Mouse (Mus musculus): ENCODE measurements around the gene Slc26a1. TPM values are rescaled to one million over a fixed set of nuclear protein-coding genes. Genes with fewer than 3 reads are reported as not detected.

Slc26a1 gene
- total RNA-seq, 2 experiments from 2014 or later: not detected

DNA sequence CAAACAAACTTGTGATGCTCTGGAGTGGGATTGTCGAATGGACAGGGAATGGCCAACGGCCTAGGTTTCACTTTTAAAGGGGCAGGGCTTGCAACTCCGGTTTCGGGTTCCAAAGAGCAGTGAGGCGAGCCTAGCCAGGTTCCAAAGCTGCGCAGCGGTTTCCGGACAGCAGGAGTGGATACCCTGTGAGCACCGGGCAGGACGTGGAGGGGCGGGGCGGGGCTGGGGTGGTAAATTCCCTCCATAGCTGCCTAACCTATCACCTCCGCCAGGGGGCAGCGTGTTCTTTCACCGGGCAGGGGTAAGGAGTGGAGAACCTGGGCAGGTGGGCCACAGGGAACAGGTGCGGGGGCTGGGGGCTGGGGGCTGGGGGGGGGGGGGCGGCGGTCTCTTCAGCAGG, 16.9 kb upstream of the Slc26a1 start, which contains the start of gene Fgfrl1:
TSS of gene Fgfrl1 (plus strand) at position 112 of the 400 bp plus-strand sequence.
- DNase-seq: peak; percentile 70 to 73
- intact Hi-C loops (cut with DNase I): loop anchor here (2.0 kb wide), 1 partner anchor 35 kb away; no protein-coding TSS in a partner anchor

DNA sequence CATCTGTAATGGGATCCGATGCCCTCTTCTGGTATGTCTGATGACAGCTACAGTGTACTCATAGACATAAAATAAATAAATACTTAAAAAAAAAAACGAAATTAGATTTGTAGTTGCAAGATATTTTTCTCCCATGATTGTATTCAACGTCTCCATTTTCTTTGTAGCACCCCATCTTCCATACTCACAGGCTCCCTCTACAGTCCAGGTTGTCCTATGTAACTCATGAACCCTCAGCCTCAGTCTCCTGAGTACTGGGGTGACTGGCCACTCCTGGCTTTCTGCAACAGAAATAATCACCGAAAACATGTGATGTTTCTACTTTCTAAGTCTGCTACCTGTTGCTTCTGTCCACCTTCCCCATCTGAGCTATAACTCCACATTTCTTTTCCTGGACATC, 15.8 kb upstream of the Slc26a1 start:
- intact Hi-C loops (cut with DNase I): loop anchor here (2.0 kb wide), 1 partner anchor 18 kb away; no protein-coding TSS in a partner anchor
- no peak for DNase-seq

DNA sequence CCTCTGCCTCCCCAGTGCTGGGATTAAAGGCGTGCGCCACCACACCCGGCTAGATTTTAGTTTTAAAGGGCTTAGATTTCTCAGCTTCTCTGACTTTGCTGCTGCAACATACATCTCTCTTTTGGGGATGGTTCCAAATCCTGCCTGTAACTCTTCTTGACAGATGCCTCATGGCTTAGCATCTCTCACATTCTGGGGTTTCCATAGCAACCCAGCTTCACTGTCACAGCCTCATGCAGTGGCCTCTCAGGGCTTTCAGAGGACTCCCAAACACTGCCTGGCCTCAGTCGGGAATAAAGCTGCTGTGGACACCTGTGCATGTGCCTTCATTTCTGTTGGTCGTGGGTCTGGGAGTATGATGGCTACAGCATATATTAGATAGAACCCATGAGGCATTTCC, 13.7 kb upstream of the Slc26a1 start:
- DNase-seq: no peak
- intact Hi-C loops (cut with DNase I): no loop called here

DNA sequence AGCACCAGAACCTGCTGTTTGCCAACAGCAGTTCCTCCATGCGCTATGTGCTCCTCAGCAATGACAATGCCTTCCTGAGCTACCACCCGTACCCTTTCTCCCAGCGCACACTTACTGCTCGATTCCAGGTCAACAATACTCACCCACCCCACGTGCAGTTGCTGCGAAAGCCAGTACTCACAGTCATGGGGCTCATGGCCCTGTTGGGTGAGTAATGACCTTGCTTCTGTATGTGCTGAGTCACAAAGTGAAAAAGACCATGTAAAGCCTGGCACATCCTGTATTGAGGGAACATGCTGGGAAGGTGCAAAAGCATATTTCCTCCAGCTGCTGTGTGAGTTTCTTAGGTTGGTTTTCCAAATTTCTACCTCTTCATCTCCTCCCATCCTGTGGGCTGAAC, 5.5 kb upstream of the Slc26a1 start:
- DNase-seq: no peak
- intact Hi-C loops (cut with DNase I): no loop called here

DNA sequence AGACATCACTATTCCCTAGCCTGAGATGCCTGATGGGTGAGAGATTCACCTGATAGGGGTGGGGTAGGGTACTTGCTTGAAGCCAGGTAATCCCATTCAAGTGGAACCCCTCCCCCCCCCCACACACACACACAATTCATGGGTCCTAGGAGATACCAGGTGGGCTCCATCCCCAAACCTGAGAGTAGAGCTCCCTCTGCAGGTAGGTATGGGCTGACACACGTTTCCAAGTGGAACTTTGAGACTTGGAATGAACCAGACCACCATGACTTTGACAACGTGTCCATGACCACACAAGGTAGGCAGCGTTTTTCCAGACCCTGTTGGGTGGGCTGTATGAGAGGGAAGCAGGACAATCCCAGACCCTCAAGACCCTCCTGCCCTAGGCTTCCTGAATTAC, 4.5 kb upstream of the Slc26a1 start:
- intact Hi-C loops (cut with DNase I): no loop called here
- DNase-seq: no peak

DNA sequence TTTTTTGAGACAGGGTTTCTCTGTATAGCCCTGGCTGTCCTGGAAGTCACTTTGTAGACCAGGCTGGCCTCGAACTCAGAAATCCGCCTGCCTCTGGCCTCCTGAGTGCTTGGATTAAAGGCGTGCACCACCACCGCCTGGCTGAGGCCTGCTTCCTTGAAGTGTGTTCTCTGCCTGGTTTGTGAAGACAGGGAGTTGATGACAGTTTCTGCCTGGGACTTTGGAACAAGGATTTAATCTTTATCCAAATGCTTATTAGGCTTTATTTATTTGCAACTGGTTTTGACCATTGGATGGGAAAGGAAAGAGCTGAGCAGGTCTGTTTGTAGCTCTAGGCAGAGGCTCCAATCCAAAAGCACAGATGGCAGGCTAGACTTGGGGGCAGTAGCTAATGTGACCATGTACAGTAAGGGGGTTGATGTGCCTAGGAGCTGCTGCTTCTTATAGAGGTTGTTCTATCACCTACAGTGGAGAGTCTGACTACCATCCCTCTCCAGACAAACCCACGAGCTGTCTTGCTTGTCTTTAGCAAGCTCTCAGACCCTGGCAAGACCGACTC, 3.0 kb upstream of the Slc26a1 start:
- DNase-seq: no peak
- intact Hi-C loops (cut with DNase I): no loop called here

DNA sequence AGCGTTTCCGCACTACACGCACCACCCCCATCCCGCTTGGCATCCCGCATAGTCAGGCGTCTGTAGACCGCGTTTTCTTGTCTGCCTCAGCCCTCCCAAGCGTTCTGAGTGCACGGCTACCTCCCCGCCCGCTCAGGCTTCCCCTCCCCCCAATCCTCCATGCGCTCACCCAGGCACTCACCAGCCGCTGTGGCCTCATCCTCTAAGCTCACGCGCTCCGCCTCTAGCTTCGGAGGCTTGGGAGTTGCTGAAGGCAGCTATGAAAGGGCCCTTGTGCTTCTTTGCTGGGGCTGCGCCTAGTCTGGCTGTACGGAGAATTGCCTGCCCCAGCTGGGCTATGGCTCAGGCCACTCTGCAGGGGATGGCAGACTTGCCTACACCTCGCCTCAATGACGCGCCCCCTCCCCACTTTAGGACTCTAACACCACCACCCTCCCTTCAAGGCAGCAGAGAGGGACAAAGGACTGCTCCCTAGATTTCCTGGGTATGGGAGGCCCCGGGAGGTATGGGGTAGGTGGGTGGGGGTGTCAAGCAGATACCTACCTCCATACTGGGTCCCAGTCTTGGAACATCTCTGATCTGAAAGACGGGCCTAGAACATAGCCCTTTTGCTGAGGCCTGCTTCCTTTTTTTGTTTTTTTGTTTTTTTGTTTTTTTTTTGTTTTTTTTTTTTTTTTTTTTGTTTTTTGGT, 2.4 kb upstream of the Slc26a1 start:
- peak; percentile 40 to 62 for DNase-seq
- intact Hi-C loops (cut with DNase I): no loop called here

DNA sequence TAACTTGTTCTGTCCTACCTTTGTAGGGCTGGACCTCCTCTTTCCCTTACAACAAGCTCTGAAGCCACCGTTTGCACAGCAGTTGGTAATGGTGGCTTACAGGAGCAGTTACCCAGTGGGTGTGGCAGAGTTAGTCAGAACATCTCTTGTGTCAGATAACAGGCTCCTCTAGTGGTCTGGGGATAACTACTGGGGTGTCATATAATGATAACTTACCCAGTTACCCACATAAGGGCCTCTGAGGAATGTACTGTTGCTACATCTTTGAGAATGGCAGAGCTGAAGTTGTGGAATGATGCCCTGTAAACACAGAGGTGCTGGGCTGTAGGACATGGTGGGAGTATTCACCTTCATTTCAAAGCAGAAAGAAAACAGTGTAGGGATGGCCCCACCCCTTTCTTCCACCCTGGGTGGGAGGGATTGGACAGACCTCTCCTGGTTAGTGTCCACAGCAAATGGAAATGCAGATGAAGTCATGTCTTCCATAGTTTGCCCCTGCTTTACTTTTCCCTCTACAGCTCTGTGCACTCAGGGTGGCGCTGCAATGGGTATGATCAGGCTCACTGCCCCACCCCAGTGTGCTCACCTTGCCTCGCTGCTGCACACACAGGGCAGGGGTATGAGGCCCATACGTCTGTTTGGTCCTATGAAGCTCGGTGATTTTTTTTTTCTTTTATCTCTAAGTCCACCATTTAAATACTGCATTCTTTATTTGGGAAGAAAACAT, 1.6 kb upstream of the Slc26a1 start:
- DNase-seq: no peak
- intact Hi-C loops (cut with DNase I): no loop called here

DNA sequence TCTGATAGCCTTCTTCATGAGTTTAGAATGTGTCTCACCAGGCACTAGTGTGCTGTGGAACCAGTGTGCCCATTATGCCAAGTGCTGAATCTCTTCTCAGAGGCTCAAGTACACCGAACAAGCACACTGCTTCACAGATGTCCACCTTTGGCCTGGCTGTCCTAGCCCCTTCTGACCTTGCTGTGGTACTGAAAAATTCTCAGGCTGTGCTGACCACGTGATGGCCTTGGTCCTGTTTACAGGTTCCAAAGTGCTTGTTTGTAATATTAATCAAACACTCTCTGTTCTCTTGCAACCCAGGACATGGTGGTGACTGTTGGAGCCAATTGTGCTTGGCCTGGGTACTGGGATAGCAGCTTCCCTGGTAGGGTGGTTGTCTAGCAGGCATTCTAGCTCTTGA, 745 bp downstream of the Slc26a1 start:
- intact Hi-C loops (cut with DNase I): no loop called here
- no peak for DNase-seq

DNA sequence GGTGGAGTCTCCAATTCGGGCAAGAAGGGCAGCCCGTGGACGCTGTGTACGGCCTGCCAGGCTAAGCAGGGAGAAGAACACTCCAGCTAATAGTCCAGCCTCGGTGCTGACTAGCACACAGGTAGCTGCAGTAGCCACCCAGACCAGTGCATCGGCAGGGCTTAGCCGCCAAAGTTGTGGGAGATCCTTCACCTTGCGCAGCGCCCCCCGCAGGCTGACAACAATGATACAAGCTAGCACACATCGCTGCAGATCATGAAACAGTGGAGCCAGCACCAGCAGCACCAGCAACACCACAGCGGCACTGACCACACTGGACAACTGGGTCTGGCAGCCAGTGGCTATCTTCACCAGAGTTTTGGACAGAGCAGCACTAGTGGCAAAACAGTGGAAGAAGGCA, 3.6 kb downstream of the Slc26a1 start:
- DNase-seq: no peak
- intact Hi-C loops (cut with DNase I): loop anchor here (2.0 kb wide), 2 partner anchors 19 to 55 kb away; no protein-coding TSS in a partner anchor

DNA sequence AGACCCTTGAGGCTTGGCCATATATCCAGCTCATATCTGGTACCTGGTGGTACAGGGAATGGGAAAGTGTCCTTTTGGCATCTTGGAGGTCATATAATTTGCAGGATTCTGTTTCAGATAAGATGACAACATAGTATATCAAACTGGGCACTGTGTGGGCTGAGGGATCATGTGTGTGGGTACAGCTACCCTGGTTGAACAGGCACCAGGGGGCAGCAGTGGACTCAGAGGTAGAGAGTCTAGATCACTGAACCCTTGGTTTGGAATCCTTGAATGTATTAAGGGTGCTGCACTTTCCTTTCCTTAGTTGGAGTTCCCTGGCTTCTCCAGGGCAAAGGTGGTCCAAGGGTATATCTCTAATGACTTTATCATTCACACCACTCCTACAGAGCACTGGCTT, 4.6 kb downstream of the Slc26a1 start:
- intact Hi-C loops (cut with DNase I): loop anchor here (2.0 kb wide), 1 partner anchor 56 kb away; no protein-coding TSS in a partner anchor
- DNase-seq: peak; percentile 38 to 51

DNA sequence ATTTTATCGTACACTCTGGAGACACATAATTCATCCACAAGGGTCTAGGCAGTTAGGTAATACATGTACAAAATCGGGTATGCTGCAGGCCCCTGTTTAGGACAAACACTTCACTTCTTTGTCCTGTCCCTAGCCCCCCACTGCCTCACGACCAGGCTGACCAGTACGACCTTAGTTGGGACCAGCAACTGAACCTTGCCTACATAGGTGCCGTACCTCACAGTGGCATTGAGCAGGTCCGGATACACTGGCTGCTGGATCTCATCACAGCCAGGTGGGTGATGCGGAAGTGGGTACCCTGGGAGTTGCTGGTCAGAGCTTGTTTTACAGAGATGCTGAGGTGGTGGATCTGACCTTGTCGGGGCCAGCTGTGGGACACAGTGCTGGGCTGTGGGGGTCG, 5.4 kb downstream of the Slc26a1 start:
- no peak for DNase-seq
- intact Hi-C loops (cut with DNase I): loop anchor here (2.0 kb wide), 2 partner anchors 41 to 57 kb away; partner anchors contain the start of genes Gak and Tmem175

DNA sequence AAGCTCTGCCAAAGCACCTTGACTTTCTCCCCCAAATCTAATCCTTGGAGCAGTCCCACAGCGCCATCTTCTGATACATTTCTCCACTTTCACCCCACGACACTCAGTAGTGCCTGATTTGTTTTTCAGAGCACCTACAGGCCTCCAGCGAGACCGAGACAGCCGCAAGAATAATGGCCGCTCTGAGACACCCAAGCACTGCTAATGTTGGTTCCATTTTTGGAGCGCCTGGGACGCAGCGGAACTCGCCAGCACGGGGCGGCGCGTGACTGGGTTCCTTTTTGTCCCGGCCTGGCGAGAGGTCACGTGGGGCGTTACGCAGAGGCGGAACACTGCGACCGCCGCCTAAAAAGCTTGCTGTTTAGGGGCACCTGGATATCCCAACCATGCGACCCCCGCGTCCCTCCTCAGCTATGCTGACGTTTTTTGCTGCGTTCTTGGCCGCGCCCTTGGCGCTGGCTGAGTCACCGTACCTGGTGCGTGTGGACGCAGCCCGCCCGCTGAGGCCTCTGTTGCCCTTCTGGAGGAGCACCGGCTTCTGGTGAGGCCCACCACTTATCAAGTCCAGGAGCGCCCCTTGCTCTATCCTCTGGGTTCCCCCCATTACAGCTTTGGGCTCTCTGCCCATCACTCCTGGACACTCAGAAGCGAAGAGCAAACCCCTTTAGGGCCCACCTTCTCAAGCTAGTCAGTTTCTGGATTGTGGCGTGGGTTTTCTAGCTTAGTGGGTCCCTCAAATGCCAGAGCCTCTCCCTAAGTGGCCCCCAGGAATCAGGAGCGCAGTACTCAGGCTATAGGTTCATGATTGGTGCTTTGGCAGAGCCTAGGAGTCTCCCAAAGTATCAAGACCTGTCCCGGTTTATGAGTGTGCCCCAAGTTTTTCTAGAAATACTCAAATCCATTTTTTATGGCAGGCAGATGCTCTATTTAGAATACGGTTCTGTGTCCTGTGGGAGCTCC, 6.1 kb downstream of the Slc26a1 start, which contains the start of gene Dgkq:
TSS of gene Dgkq (minus strand) at position 696 of the 960 bp plus-strand sequence.
- DNase-seq: peak; percentile 88 to 90
- intact Hi-C loops (cut with DNase I): loop anchor here (2.0 kb wide), 1 partner anchor 40 kb away; the partner anchor contains the start of genes Gak and Tmem175

DNA sequence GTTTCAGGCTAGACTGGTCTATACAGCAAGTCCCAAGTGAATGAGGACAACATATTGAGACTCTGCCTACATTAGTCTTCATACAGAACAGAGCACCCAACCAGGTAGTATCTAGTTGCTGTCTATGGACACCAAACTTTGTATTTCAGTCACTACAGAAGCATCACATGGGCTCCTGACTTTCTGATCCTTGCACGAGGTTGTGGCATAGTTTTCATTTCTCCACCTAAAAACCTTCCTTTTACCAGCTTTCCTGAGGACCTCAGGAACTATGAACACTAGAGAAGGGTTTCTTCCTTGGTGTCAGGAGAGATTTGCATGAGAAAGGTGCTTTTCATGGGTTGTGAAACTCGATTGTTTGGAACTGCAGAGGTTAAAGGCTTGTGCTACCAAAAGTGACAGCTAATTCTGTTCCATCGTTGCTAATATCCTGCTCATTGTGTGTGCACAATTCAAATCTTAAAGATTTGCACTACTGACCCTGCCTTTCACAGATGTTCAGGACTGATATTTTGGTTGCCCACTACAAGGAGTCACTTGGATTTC, 6.9 kb downstream of the Slc26a1 start:
- intact Hi-C loops (cut with DNase I): loop anchor here (2.0 kb wide), 1 partner anchor 40 kb away; the partner anchor contains the start of genes Gak and Tmem175
- DNase-seq: no peak

DNA sequence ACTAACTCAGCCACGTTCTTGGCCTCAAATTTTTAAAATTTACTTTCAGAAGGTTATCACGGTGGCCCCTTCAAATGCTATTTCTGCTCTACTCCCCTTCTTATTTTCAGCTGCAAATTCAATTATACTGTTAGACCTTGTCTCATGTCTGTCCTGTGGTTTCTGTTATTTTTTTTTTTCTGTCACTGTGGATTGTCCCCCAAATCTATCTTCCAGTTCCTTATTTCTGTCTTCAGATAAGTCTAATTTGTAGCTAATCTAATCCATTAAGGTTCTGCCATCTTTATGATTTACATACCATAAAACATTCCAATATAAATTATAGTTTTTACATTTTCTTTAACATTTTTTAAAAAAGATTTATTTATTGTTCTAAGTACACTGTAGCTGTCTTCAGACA, 8.0 kb downstream of the Slc26a1 start:
- intact Hi-C loops (cut with DNase I): no loop called here
- DNase-seq: no peak

DNA sequence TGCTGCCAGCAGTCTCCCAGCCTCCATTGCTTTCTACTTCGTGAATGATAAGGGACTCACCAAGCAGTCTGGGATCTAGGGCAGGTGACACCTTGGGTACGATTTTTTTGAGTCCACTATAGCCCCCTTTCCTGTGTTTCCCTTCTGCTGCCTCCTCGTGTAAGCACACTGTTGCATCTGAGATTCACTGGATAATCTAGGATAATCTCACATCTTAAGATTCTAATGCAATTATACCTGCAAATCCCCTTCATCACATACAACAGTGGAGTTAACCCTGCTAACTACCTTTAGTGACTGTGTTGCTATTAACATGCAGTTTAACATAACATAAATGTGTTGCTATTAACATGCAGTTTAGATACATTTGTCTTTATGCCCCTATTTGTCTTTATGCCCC, 10.3 kb downstream of the Slc26a1 start:
- intact Hi-C loops (cut with DNase I): no loop called here
- DNase-seq: no peak

DNA sequence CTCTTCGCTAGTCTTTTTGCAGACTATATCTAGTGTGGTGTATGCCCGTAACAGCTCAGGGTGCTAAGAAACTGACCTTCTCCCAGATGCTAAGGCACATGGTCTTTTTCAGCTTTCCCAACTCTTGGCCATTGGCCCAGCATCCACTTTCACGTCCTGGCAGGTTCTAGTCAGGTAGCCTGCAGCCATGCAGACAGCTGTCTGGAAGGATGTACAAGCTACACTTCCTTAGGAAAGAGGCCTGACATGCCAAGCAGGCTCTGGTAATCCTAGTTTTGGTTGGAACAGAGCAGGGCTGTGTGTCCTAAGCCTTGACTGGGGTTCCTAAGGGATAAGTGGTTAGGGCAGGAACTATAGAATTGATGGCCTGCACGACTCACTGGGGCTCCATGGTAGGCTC, 12.6 kb downstream of the Slc26a1 start:
- intact Hi-C loops (cut with DNase I): no loop called here
- no peak for DNase-seq

DNA sequence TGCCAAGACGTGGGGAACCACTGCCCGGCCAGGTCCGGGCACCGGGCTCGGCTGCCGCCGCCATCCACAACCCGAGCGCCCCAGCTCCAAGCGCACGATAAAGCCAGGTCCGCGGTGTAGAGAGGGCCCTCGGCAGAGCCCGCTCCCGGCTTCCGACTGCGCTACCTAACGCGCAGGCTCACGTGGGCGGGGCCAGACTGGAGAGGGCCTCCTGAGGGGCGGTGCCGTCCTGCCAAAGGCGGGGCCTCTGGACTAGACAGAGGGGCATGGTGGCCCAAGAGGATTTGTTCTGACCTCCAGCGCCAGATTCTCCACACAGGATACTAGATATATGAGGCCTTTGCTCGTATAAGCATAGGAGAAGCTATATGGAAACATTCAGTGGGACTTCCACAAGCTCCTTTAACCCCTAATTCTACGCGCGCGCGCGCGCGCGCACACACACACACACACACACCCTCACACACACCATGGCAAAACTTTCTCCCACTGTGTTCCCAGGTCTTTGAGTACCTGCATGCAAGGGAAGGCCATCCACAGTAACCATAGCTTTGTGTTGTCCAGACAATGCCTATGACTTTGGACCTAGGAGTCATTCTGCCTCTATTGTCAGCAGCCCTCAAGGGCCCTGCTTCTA, 14.6 kb downstream of the Slc26a1 start:
- intact Hi-C loops (cut with DNase I): no loop called here

More for the DNA sequence above, 14.6 kb downstream of the Slc26a1 start:
- DNase-seq: peak; percentile 93 to 95
